ENCODE assay signal across 15 mouse cellular contexts in the genomic region with DNA sequence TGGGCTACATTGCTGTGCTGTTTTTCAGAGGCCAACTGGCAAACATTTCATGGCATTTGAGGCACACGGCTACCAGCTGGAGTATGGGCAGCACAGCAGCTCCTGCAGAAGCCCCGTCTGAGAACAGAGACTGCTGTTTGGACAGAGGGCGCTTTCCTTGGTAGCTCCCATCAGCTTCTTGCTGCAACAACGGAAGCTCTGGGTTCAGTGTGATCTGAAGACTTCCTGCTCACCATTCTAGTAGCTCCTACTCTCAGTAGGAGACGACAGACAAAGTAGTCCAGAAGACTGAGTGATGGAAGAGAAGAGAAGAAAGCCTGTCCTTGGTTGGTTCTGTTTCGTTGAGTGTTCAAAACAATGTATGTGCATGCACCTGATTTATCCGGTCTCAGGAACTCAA. TPM values are rescaled to one million over a fixed set of nuclear protein-coding genes. Genes with fewer than 3 reads are reported as not detected.
A peak's percentile ranks its signal among the peaks of the same experiment; 100 is the strongest.
DNase-seq lines count a peak whose midpoint lies in the region; ATAC-seq and TF ChIP-seq lines count a peak whose summit lies in the region.
"Had no signal": no experiment of that assay in that cellular context is flagged by ENCODE, and none has a peak within 500 bp of the region (broad histone marks: within the 10 kb centered on the region; RNA-seq: fewer than 3 reads in every experiment).

No protein-coding gene starts in this region.

- no peaks in the 10 kb centered on the region for H3K27me3 ChIP-seq in liver, embryonic 12.5 days (replicated peaks)
- no peaks in the 10 kb centered on the region for H3K27me3 ChIP-seq in stomach, postnatal 0 days (ENCODE audit: control insufficient read depth, insufficient read depth, low read length)
- H3K27me3 ChIP-seq in forebrain, embryonic 10.5 days (ENCODE audit: poor library complexity, severe bottlenecking), result no peaks in the 10 kb centered on the region
- H3K27me3 ChIP-seq: lung, embryonic 15.5 days; stomach, embryonic 15.5 days had no signal

- H3K9me3 ChIP-seq in liver, embryonic 12.5 days (replicated peaks), result no peaks in the 10 kb centered on the region
- no peaks in the 10 kb centered on the region for H3K9me3 ChIP-seq in stomach, postnatal 0 days (ENCODE audit: control insufficient read depth, low read length)
- H3K9me3 ChIP-seq in forebrain, embryonic 10.5 days, result no peaks in the 10 kb centered on the region
- H3K9me3 ChIP-seq: lung, embryonic 15.5 days; stomach, embryonic 15.5 days had no signal

- no peak overlapping the region for H3K9ac ChIP-seq in liver, embryonic 12.5 days
- no peak overlapping the region for H3K9ac ChIP-seq in stomach, postnatal 0 days (ENCODE audit: low read length)
- H3K9ac ChIP-seq: lung, embryonic 15.5 days; stomach, embryonic 15.5 days had no signal

- no peak for ATAC-seq in liver, embryonic 12.5 days
- no peak for ATAC-seq in stomach, postnatal 0 days (ENCODE audit: low FRiP score, low TSS enrichment)
- ATAC-seq in monocyte, adult 5-6 weeks (replicated peaks; ENCODE audit: insufficient number of reproducible peaks, low FRiP score, low TSS enrichment, poor library complexity, severe bottlenecking), result no peak

- TF ChIP-seq CTCF in stomach, postnatal 0 days (IDR thresholded peaks at IDR 0.05; ENCODE audit: low read depth), result no peak

- TF ChIP-seq EP300 in stomach, postnatal 0 days (optimal IDR thresholded peaks at IDR 0.05), result no peak

- peak overlapping the region; percentile 34 for H3K4me2 ChIP-seq in liver, embryonic 12.5 days
- H3K4me2 ChIP-seq in stomach, postnatal 0 days (replicated peaks; ENCODE audit: low read depth), result no peak overlapping the region
- H3K4me2 ChIP-seq: lung, embryonic 15.5 days; stomach, embryonic 15.5 days had no signal

- peaks cover 44% of the 10 kb centered on the region for H3K36me3 ChIP-seq in liver, embryonic 12.5 days
- peaks cover 13% of the 10 kb centered on the region for H3K36me3 ChIP-seq in stomach, postnatal 0 days (ENCODE audit: control insufficient read depth, insufficient read depth, low read length)
- H3K36me3 ChIP-seq in forebrain, embryonic 10.5 days (replicated peaks), result peaks cover 58% of the 10 kb centered on the region

- peaks cover 54% of the 10 kb centered on the region for H3K4me1 ChIP-seq in liver, embryonic 12.5 days
- H3K4me1 ChIP-seq in stomach, postnatal 0 days (replicated peaks; ENCODE audit: control insufficient read depth, insufficient read depth), result no peaks in the 10 kb centered on the region
- 0 out of 2 replicates have a peak, but pooled peaks cover 3% of the 10 kb centered on the region for H3K4me1 ChIP-seq in forebrain, embryonic 10.5 days

- WGBS in liver, embryonic 12.5 days (ENCODE audit: insufficient replicate concordance), result 53% methylated on average over 7 of the region's 7 CpGs
- WGBS in stomach, postnatal 0 days, result 62% methylated on average over 7 of the region's 7 CpGs
- 87% methylated on average over 7 of the region's 7 CpGs for WGBS in forebrain, embryonic 10.5 days

- DNase-seq in spleen, postnatal 36 days (ENCODE audit: low spot score in 2 of 2), result peak; percentile 23 to 33
- DNase-seq in spleen, postnatal 14 days (ENCODE audit: low spot score in 2 of 2), result no peak
- DNase-seq in ZHBTc4 (ENCODE audit: low read depth, low spot score), result peak; percentile 77
- DNase-seq in stomach, postnatal 0 days (ENCODE audit: low spot score), result no peak
- DNase-seq in forebrain, embryonic 10.5 days (ENCODE audit: extremely low spot score, low spot score), result no peak
- DNase-seq: adrenal gland, postnatal 36 days; cerebellum, adult 9-10 months; gastrocnemius, postnatal 10 days; heart, postnatal 4 days; kidney, adult 8-10 months had no signal

- peak overlapping the region; percentile 55; the same call in 1 of the 2 replicates for H3K27ac ChIP-seq in liver, embryonic 12.5 days
- H3K27ac ChIP-seq in stomach, postnatal 0 days (replicated peaks), result peak overlapping the region; percentile 49; the same call in 1 of the 2 replicates
- no peak overlapping the region for H3K27ac ChIP-seq in forebrain, embryonic 10.5 days
- H3K27ac ChIP-seq: lung, embryonic 15.5 days; stomach, embryonic 15.5 days had no signal

- no peak overlapping the region for H3K4me3 ChIP-seq in liver, embryonic 12.5 days
- H3K4me3 ChIP-seq in stomach, postnatal 0 days (ENCODE audit: low read depth, low read length), result no peak overlapping the region
- no peak overlapping the region for H3K4me3 ChIP-seq in forebrain, embryonic 10.5 days
- H3K4me3 ChIP-seq: erythroblast, embryonic 14.5 days; lung, embryonic 15.5 days; stomach, embryonic 15.5 days had no signal

RNA-seq across cellular contexts. Expression of gene Ubl3, which starts 42.9 kb away (rescaled TPM):
- polyA plus RNA-seq in liver, embryonic 12.5 days (2016; fragmentation: Nextera tagmentation; extraction: Ambion mirVana), result 34.0 and 36.3 TPM in 2 replicates
- 117 and 123 TPM in 2 replicates for polyA plus RNA-seq in stomach, postnatal 0 days (2015; fragmentation: Nextera tagmentation; extraction: Ambion mirVana)
- 179 to 332 TPM (median 268 TPM) in 3 replicates for total RNA-seq in monocyte, adult 5-6 weeks (2017)
- 43.8 and 44.3 TPM in 2 replicates for polyA plus RNA-seq in forebrain, embryonic 10.5 days (2016; fragmentation: Nextera tagmentation; extraction: Ambion mirVana)

Comparison
In these comparisons a context has a peak if more than half of its experiments do, and no peak if none do; other contexts are left out.
1. DNase-seq: peak in spleen, postnatal 36 days (2 of 2) and ZHBTc4 (single experiment); none in spleen, postnatal 14 days (0 of 2), stomach, postnatal 0 days (single experiment) and forebrain, embryonic 10.5 days (single experiment).